Mouse (Mus musculus): ENCODE measurements around the gene Rdh5.
A peak's percentile ranks its signal among the peaks of the same experiment; 100 is the strongest.

- TF ChIP-seq CTCF (IDR thresholded peaks at IDR 0.05; ENCODE audit: low read depth, low read length) (peak; percentile 67), POLR2A (IDR thresholded peaks at IDR 0.05; ENCODE audit: borderline replicate concordance, low read depth, low read length) (no peak)
Observed at GRCm38 (mm10) chr10:128945675-128946074, 23.0 kb upstream of the Rdh5 start.
